Mouse (Mus musculus) myocyte (in vitro differentiated cells): ENCODE measurements around the gene Gm10643. TPM values are rescaled to one million over a fixed set of nuclear protein-coding genes. Genes with fewer than 3 reads are reported as not detected.

Source experiments
- H3K27me3 ChIP-seq: one replicate; pipeline ENCODE4 v1.6.1; 2011; ENCODE audit not compliant: control insufficient read depth, insufficient read depth, insufficient read length
- H3K36me3 ChIP-seq: one replicate; pipeline ENCODE4 v1.6.1; 2011; ENCODE audit not compliant: control insufficient read depth, insufficient read depth
- H3K4me2 ChIP-seq: one replicate; pipeline ENCODE4 v1.6.1; 2011; ENCODE audit warnings: low read depth, control low read depth
- H3K4me3 ChIP-seq: one replicate; pipeline ENCODE4 v1.5.1; 2011; ENCODE audit warnings: mild to moderate bottlenecking, control low read depth, moderate library complexity
- H3K79me2 ChIP-seq: one replicate; pipeline ENCODE4 v1.6.1; 2011; ENCODE audit not compliant: control insufficient read depth, insufficient read depth
- H3ac ChIP-seq: one replicate; pipeline ENCODE4 v1.6.1; 2011; ENCODE audit not compliant: control insufficient read depth, insufficient read length
- CEBPB ChIP-seq: IDR thresholded peaks from 2 replicates; pipeline ENCODE4 v1.6.1; 2011; ENCODE audit warnings: mild to moderate bottlenecking, moderate library complexity; ENCODE audit not compliant: poor library complexity, insufficient read depth, severe bottlenecking
- E2F4 ChIP-seq: IDR thresholded peaks from one replicate; pipeline ENCODE4 v1.6.1; 2011; ENCODE audit warnings: mild to moderate bottlenecking, control low read depth, moderate library complexity; ENCODE audit not compliant: insufficient read depth
- MAX ChIP-seq: IDR thresholded peaks from one replicate; pipeline ENCODE4 v1.6.1; 2011; ENCODE audit warnings: low read depth, mild to moderate bottlenecking, control low read depth
- MYOD1 ChIP-seq, 3 experiments: IDR thresholded peaks; one replicate each; pipeline ENCODE4 v1.6.1; 2011; ENCODE audit warnings: control low read depth in 2 of 3, low read depth in 2 of 3, mild to moderate bottlenecking in 2 of 3, moderate library complexity in 1 of 3; ENCODE audit not compliant: insufficient read length in 2 of 3, control insufficient read depth in 1 of 3
- MYOG ChIP-seq, 3 experiments: IDR thresholded peaks; one replicate each; pipeline ENCODE4 v1.6.1; 2011; ENCODE audit warnings: control low read depth in 2 of 3, low read depth in 2 of 3, mild to moderate bottlenecking in 2 of 3; ENCODE audit not compliant: insufficient read length in 2 of 3, control insufficient read depth in 1 of 3, insufficient read depth in 1 of 3
- POLR2A ChIP-seq: IDR thresholded peaks from one replicate; pipeline ENCODE4 v1.6.1; 2011; ENCODE audit warnings: low read depth, mild to moderate bottlenecking, control low read depth, moderate library complexity; ENCODE audit not compliant: insufficient read length
- POLR2AphosphoS2 ChIP-seq: IDR thresholded peaks from one replicate; pipeline ENCODE4 v1.6.1; 2011; ENCODE audit warnings: low read depth, control low read depth; ENCODE audit not compliant: insufficient read length
- REST ChIP-seq: IDR thresholded peaks from one replicate; pipeline ENCODE4 v1.6.1; 2011; ENCODE audit warnings: mild to moderate bottlenecking, control low read depth, moderate library complexity; ENCODE audit not compliant: insufficient read depth, insufficient read length
- SRF ChIP-seq: IDR thresholded peaks from one replicate; pipeline ENCODE4 v1.6.1; 2011; ENCODE audit warnings: low read depth; ENCODE audit not compliant: control insufficient read depth, insufficient read length
- TCF12 ChIP-seq: IDR thresholded peaks from one replicate; pipeline ENCODE4 v1.6.1; 2011; ENCODE audit warnings: mild to moderate bottlenecking, control low read depth; ENCODE audit not compliant: poor library complexity, insufficient read depth, severe bottlenecking
- TCF3 ChIP-seq: IDR thresholded peaks from one replicate; pipeline ENCODE4 v1.6.1; 2011; ENCODE audit warnings: low read depth, control low read depth; ENCODE audit not compliant: insufficient read length
- USF1 ChIP-seq: IDR thresholded peaks from one replicate; pipeline ENCODE4 v1.6.1; 2011; ENCODE audit warnings: low read depth, mild to moderate bottlenecking, control low read depth, moderate library complexity
- polyA plus RNA-seq: library from polyadenylated mRNA; unstranded; fragments of >200 nt; fragmentation: generic; extraction: Trizol; gene quantifications from one replicate; pipeline ENCODE4 v1.2.1, GENCODE M21; 2012; ENCODE audit warnings: missing spikeins

Gene Gm10643
- 0.35 TPM for polyA plus RNA-seq

GRCm38 (mm10) chr8:84065037-84065436 is at the start of gene Gm10643:
TSS of gene Gm10643 (minus strand) at chr8:84065137.
- peak within 1 kb of the TSS; percentile 41 for H3K4me3 ChIP-seq
- no peak for TF ChIP-seq SRF
- no peak for TF ChIP-seq MYOG (IDR thresholded peaks at IDR 0.05; ENCODE audit: control insufficient read depth in 1 of 3, insufficient read depth in 1 of 3, insufficient read length in 2 of 3, low read depth in 2 of 3)
- TF ChIP-seq E2F4: no peak
- TF ChIP-seq REST: no peak
- no peak for TF ChIP-seq MAX
- no peak for TF ChIP-seq POLR2AphosphoS2
- no peak for TF ChIP-seq TCF3
- TF ChIP-seq CEBPB: no peak
- no peak for TF ChIP-seq USF1
- no peak for TF ChIP-seq TCF12
- TF ChIP-seq POLR2A: no peak
- TF ChIP-seq MYOD1 (IDR thresholded peaks at IDR 0.05; ENCODE audit: control insufficient read depth in 1 of 3, insufficient read length in 2 of 3, low read depth in 2 of 3): no peak
- H3K27me3 ChIP-seq: no peaks in the 10 kb centered on the region

GRCm38 (mm10) chr8:84106216-84107040 is 41.5 kb upstream of the Gm10643 start:
- Histone ChIP-seq H3K27me3 (no peaks in the 10 kb centered on the region), H3K36me3 (no peaks in the 10 kb centered on the region), H3K79me2 (peaks cover 13% of the 10 kb centered on the region), H3ac (no peak overlapping the region), H3K4me3 (no peak overlapping the region), H3K4me2 (no peak overlapping the region)
- TF ChIP-seq E2F4 (no peak), MAX (no peak), SRF (no peak), MYOG (IDR thresholded peaks at IDR 0.05; ENCODE audit: control insufficient read depth in 1 of 3, insufficient read depth in 1 of 3, insufficient read length in 2 of 3, low read depth in 2 of 3) (no peak), TCF12 (no peak), USF1 (no peak), REST (no peak), TCF3 (no peak), CEBPB (no peak), POLR2A (no peak), POLR2AphosphoS2 (no peak), MYOD1 (IDR thresholded peaks at IDR 0.05; ENCODE audit: control insufficient read depth in 1 of 3, insufficient read length in 2 of 3, low read depth in 2 of 3) (no peak)

More at GRCm38 (mm10) chr8:84065037-84065436, at the start of gene Gm10643:
- H3K36me3 ChIP-seq: no peaks in the 10 kb centered on the region
- H3K79me2 ChIP-seq: peaks cover 26% of the 10 kb centered on the region
- H3K4me2 ChIP-seq: peak within 1 kb of the TSS; percentile 89
- H3ac ChIP-seq: peak within 1 kb of the TSS; percentile 9

DNA sequence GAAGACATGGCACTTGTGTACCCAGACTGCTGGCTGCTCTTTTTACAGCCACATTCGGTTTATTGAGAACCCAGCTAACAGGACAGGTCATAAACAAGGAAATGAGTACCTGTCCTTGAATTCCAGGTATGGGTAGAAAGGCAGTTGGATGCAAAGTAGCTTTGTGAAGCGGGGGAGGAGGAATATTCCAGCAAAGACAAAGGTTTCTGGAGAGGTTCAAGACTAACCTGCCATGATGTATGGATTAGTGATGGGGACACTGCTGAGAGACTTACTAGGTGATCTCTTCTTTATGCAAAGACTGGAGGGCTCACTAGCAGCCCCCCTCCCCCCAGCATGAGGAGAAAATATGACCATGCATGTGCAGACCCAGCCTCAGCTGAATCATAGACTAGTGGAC is 40.7 kb upstream of the Gm10643 start:
- no peaks in the 10 kb centered on the region for H3K27me3 ChIP-seq
- TF ChIP-seq POLR2AphosphoS2 (no peak), E2F4 (no peak), POLR2A (no peak)
- no peak overlapping the region for H3ac ChIP-seq
- no peaks in the 10 kb centered on the region for H3K36me3 ChIP-seq
- H3K4me3 ChIP-seq: no peak overlapping the region
- no peak overlapping the region for H3K4me2 ChIP-seq
- peaks cover 13% of the 10 kb centered on the region for H3K79me2 ChIP-seq

DNA sequence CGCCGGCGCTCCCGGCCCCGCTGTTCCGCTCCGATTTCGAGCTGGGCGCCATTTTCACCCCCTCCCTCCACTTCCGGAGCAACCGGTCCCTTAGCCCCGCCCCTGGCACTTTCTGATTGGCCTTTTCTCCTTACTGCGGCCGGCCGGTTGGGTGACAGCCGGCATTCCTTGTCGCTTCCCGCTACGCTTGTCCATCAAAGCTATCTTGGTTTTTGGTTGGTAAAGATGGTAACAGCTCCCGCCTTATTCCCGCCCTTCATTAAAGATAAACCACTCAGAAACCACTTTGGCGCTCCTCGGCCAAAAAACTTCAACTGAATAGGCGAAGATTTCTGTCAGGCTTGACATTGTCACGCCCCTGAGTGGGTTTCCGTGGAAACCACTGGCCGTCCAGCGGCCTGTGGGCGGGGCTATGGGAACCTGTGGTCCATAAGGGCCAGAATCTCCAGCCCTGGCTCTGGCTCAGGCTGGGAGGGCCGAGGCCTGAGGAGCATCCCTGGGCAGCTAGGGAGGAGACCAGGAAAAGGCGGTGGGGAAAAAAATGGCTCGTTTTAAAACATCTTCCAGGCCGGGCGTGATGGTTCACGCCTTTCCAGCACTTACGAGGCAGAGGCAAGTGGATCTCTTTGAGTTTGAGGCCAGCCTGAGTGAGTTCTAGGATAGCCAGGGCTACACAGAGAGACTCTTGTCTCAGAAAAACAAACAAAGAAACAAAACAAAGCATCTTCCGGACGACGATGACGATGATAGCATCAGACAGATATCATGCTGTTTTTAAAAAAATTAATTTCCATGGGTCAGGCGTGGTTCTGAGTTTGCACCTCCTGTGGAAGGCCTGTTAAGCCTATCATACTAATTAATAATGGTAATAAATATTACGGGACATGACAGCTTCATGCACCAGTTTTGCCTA is 40.0 kb upstream of the Gm10643 start, which contains the start of gene Dcaf15:
Gene Dcaf15 (minus strand): TSS at position 72 of the 913 bp plus-strand sequence.
- Histone ChIP-seq H3K36me3 (no peaks in the 10 kb centered on the region), H3K79me2 (peaks cover 13% of the 10 kb centered on the region), H3K4me2 (peak within 1 kb of the TSS; percentile 78), H3K4me3 (peak within 1 kb of the TSS; percentile 37), H3K27me3 (no peaks in the 10 kb centered on the region), H3ac (peak within 1 kb of the TSS; percentile 16)
- TF ChIP-seq MYOG (IDR thresholded peaks at IDR 0.05; ENCODE audit: control insufficient read depth in 1 of 3, insufficient read depth in 1 of 3, insufficient read length in 2 of 3, low read depth in 2 of 3) (no peak), REST (no peak), POLR2A (peak; percentile 34), E2F4 (peak; percentile 75)
